Mouse (Mus musculus): ENCODE data around the gene Gucy1a1. TPM values are rescaled to one million over a fixed set of nuclear protein-coding genes. Genes with fewer than 3 reads are reported as not detected.
"Not testable (repeated sequence)": the region's sequence is repeated elsewhere in the genome, so short reads cannot be mapped to it uniquely, and the experiment has no call there.

The Gucy1a1 gene
- total RNA-seq (2021): 10 to 100 TPM; 17.1 to 17.3 TPM

- DNase-seq (ENCODE audit: extremely low spot score in 1 of 2, low spot score in 1 of 2): peak; percentile 30 to 36
These were observed at the start of gene Gucy1a1 for GRCm38 (mm10) chr3:82145126-82145901. Gucy1a1 (minus strand) TSS chr3:82145789.

GRCm38 (mm10) chr3:82191559-82192245 lies 46.1 kb upstream of the Gucy1a1 start:
- no peak for DNase-seq (ENCODE audit: extremely low spot score in 1 of 2, low spot score in 1 of 2)

- DNase-seq (ENCODE audit: extremely low spot score in 1 of 2, low spot score in 1 of 2): no peak
These were observed 40.0 kb upstream of the Gucy1a1 start for GRCm38 (mm10) chr3:82185626-82186025.

DNA sequence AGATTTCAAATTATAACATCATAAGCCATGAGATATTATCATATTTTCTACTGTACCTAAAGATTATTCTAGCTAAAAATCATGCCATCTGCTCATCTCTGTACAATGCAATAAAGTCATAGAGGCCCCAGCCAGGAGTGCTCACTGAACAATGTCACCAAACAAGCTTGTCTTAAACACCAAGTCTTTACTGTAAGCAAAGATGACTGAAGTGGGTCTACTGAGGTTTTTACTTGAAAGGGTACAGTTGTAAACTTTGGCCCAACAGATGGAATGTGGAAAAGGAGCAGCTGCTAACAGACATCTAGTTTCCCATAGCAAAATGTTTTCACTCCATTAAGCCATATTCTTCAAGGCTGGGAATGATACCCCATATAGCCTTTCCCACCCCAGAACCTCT lies 35.9 kb upstream of the Gucy1a1 start:
- DNase-seq (ENCODE audit: extremely low spot score in 1 of 2, low spot score in 1 of 2): no peak

DNA sequence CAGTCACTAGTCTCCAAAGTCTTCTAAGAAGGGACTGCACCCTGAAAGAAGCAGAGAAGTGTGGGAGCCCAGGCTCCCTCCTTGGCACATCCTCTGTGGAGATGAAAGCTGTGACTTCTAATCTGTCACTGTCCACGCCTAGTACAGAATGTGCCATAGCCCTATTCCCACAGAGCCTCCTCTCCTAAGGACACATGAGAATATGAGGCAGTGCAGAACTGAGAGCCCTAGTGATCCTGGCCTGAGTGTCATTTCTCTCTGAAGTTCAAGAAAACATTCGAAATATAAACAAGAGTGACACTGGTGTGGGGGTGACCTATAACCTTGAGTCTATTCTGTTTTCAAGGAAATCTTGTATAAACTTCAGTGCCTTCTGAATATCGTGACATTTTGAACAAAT lies 34.7 kb upstream of the Gucy1a1 start:
- DNase-seq (ENCODE audit: extremely low spot score in 1 of 2, low spot score in 1 of 2): no peak

- no peak for DNase-seq (ENCODE audit: extremely low spot score in 1 of 2, low spot score in 1 of 2)
These were observed 29.9 kb upstream of the Gucy1a1 start for GRCm38 (mm10) chr3:82175501-82175900.

GRCm38 (mm10) chr3:82167064-82167463 lies 21.5 kb upstream of the Gucy1a1 start:
- no peak for DNase-seq (ENCODE audit: extremely low spot score in 1 of 2, low spot score in 1 of 2)

GRCm38 (mm10) chr3:82165937-82166336 lies 20.3 kb upstream of the Gucy1a1 start:
- no peak for DNase-seq (ENCODE audit: extremely low spot score in 1 of 2, low spot score in 1 of 2)

DNA sequence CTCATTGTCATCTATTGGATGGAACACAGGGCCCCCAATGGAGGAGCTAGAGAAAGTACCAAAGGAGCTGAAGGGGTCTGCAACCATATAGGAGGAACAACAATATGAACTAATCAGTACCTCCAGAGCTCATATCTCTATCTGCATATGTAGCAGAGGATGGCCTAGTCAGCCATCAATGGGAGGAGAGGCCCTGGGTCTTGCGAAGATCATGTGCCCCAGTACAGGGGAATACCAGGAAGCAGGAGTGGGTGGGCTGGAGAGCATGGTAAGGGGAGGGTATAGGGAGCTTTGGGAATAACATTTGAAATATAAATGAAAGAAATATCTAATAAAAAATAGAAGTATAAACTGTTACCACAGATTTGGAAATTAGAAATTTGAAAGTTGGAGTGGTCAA lies 17.4 kb upstream of the Gucy1a1 start:
- not testable (repeated sequence) for DNase-seq (ENCODE audit: extremely low spot score in 1 of 2, low spot score in 1 of 2)

- no peak for DNase-seq (ENCODE audit: extremely low spot score in 1 of 2, low spot score in 1 of 2)
These were observed 389 bp upstream of the Gucy1a1 start for GRCm38 (mm10) chr3:82145978-82146377.

GRCm38 (mm10) chr3:82144725-82145125 lies 864 bp downstream of the Gucy1a1 start:
- DNase-seq (ENCODE audit: extremely low spot score in 1 of 2, low spot score in 1 of 2): no peak

DNA sequence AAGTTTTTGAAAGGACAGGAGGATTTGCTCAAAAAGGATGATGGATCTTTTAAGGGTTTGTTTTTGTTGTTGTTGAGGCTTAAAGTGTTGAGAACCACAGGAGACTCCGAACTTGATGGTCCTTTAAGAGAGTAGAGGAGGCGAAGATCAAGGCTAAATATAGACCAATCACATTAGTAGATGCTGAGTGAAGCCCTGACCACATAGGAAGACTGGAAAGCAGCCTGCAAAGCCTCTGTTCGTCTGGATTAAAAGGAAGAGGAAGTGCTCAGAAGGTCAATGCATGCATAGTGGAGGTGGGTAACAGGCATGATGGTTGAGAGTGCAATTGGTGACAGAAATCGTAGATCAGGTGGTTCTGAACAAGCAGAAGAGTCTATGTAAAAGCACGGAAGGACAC lies 4.8 kb downstream of the Gucy1a1 start:
- DNase-seq (ENCODE audit: extremely low spot score in 1 of 2, low spot score in 1 of 2): no peak

- no peak for DNase-seq (ENCODE audit: extremely low spot score in 1 of 2, low spot score in 1 of 2)
These were observed 7.5 kb downstream of the Gucy1a1 start for GRCm38 (mm10) chr3:82138002-82138667.

GRCm38 (mm10) chr3:82135483-82135882 lies 10.1 kb downstream of the Gucy1a1 start:
- no peak for DNase-seq (ENCODE audit: extremely low spot score in 1 of 2, low spot score in 1 of 2)

- no peak for DNase-seq (ENCODE audit: extremely low spot score in 1 of 2, low spot score in 1 of 2)
These were observed 16.3 kb downstream of the Gucy1a1 start for GRCm38 (mm10) chr3:82129258-82129657.

DNA sequence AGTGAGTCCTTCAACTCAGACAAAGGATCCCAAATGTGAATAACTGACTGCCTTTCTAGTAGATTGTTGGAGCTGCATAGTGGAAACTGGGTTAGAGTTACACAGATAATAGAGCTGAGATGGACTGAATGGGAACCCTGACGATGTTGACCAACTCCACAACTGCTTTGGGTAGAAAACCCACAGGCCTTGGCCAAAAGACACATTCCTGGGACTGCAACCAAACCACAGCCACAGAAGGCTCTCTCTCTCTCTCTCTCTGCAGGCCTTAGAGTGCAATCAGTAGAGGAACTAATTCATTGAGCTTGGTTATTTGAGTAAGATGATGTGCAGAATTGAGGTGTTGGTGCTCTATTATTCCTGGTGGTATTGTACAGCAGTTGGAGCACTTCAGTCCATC lies 21.0 kb downstream of the Gucy1a1 start:
- DNase-seq (ENCODE audit: extremely low spot score in 1 of 2, low spot score in 1 of 2): no peak

GRCm38 (mm10) chr3:82118916-82119315 lies 26.7 kb downstream of the Gucy1a1 start:
- DNase-seq (ENCODE audit: extremely low spot score in 1 of 2, low spot score in 1 of 2): no peak

- no peak for DNase-seq (ENCODE audit: extremely low spot score in 1 of 2, low spot score in 1 of 2)
These were observed 33.1 kb downstream of the Gucy1a1 start for GRCm38 (mm10) chr3:82112439-82112838.

- DNase-seq (ENCODE audit: extremely low spot score in 1 of 2, low spot score in 1 of 2): no peak
These were observed 33.6 kb downstream of the Gucy1a1 start for GRCm38 (mm10) chr3:82111986-82112385.

DNA sequence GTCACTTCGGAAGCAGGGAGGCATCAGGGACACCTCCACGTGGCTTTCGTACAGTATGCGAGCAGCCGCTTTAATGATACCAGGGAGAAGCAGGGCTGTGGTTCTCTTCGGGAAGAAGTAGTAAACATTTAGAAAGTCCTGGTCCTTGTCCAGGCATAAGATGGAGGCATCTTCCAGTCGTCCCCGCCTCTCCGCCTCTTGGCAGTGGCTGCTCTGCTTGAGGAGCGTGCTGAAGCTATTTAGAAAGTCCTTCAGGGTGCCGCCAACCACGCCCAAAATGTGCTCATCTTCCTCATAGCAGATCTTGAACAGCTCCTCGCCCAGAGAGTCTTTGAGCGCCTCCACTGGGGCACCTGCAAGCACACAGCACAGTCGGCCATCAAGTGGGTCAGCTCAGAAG lies 36.6 kb downstream of the Gucy1a1 start:
- no peak for DNase-seq (ENCODE audit: extremely low spot score in 1 of 2, low spot score in 1 of 2)

DNA sequence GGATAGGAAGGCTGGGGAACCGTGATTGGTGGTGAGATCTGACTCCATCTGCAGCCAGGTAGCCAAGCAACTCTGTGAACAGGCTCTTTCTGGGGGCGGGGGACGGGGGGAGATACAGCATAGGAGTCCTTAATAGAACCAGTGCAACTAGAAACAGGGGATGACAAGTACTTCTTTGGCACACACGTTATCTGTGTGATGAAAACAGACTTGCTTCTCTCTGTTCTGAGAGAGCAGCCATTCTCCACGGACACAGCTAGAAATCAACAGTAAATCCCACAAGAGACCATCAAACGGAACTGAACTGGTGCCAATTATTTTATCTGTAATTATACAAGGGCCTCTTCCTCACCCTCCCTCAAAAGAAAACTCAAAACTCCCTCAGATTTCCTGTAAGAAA lies 41.4 kb downstream of the Gucy1a1 start:
- no peak for DNase-seq (ENCODE audit: extremely low spot score in 1 of 2, low spot score in 1 of 2)
